Mouse (Mus musculus): ENCODE results near the gene Gm10272.
"Not testable (repeated sequence)": the region's sequence is repeated elsewhere in the genome, so short reads cannot be mapped to it uniquely, and the experiment has no call there.

Gm10272 gene

DNA sequence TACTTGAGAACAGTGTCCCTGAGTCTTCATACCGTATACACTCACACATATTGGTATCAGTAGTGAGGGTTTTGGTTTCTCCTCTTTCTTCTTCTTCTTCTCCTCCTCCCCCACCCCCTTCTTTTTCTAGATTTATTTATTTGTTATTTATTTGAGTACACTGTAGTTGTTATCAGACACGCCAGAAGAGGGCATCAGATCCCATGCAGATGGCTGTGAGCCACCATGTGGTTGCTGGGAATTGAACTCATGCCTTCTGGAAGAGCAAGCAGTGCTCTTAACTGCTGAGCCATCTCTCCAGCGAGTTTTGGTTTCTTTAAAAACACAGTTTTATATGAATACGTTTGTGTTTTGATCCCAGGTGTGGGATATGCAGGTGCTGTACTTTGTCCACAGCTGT is 21.9 kb downstream of the Gm10272 start:
- no peak for DNase-seq (ENCODE audit: low read depth, low spot score)

DNA sequence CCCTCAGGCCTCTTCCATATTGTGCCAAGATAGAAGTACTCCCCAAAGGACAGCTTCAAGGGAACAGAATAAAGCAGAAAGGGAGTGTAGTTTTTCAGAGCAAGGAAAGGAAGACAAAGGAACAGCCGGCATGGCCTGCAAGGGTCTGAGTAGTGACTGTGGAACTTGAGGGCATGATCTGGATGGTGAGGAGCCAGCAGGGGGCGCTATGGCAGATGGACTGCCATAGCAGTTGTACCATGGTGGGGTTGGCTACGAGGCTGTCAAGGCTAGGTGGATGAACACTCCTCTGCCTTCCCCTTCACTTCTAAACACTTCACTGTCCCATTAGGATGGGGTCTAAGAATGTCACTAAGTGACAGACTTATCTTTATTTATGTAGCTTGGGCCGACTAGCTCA is 22.8 kb downstream of the Gm10272 start:
- DNase-seq (ENCODE audit: low read depth, low spot score): no peak

DNA sequence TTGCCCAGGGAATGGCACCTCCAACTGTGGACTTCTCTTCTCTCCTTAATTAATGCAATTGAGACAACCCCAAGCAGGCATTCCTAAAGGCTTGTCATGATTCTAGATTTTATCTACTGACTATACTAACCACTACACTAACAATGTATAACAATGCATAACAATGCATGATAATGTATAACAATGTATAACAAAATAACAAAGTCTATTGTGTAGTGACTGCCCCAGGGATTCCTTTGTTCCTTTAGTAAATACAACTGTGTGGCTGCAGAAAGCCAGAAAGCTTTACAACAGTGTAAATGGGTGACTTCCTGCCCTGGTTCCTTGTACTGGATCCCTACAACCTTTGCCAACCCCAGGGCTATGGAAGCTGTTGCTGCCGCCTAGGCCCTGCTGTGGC is 29.5 kb downstream of the Gm10272 start:
- no peak for DNase-seq (ENCODE audit: low read depth, low spot score)

DNA sequence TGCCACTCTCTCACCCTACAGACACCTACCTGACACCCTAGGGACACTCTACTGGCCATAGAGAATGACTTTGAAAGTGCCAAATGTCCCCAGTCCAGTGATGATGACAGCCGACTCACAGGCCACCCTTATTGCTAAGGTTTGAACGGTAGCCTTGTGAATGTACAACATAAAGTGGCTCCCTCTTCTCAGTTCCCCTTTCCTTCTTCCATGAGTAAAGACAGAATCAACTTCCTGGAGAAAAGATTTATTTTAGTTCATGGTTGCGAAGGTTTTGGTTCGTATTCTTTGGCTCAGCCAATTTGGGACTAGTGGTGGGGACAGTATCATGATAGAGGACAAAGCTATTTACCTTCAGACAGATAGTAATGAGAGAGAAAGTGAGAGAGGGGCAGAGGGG is 32.5 kb downstream of the Gm10272 start:
- no peak for DNase-seq (ENCODE audit: low read depth, low spot score)

DNA sequence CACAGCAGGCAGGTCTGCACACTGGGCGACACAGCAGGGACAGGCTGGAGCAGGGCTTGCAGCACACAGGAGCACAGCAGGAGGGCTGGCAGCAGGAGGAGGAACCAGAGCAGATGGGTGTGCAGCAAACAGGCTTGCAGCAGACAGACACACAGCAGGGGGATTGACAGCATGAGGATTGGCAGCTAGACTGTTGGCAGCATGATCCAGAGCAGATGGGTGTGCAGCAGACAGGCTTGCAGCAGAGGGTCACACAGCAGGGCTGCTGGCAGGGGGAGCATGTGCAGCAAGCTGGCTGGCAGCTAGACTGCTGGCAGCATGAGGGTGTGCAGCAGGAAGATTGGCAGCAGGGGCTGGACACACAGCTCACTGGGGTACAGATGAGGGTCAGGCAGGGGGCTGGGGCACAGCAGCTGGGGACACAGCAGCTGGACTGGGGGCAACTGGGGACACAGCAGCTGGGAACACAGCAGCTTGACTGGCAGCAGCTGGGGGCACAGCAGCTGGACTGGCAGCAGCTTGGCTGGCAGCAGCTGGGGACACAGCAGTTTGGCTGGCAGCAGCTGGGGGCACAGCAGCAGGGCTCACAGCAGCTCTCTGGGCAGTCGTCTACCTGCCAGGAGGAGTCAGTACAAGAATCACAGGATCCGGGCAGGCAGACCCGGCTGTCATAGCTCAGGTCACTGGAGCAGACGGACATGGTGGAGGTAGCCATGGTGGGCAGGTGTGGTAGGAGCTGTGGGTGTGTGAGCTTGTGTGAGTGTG is 35.7 kb downstream of the Gm10272 start, which contains the start of gene Gm18596:
TSS of gene Gm18596 (minus strand) at position 715 of the 765 bp plus-strand sequence.
- DNase-seq (ENCODE audit: low read depth, low spot score): not testable (repeated sequence)

DNA sequence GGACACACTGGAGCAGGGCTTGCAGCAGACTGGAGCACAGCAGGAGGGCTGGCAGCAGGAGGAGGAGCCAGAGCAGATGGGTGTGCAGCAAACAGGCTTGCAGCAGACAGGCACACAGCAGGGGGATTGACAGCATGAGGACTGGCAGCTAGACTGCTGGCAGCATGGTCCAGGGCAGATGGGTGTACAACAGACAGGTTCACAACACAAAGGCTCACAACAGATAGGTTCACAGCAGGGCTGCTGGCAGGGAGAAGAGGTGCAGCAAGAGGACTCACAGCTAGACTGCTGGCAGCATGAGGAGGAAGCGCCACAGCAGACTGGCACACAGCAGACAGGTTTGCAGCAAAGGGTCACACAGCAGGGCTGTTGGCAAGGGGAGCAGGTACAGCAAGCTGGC is 44.3 kb downstream of the Gm10272 start:
- not testable (repeated sequence) for DNase-seq (ENCODE audit: low read depth, low spot score)

DNA sequence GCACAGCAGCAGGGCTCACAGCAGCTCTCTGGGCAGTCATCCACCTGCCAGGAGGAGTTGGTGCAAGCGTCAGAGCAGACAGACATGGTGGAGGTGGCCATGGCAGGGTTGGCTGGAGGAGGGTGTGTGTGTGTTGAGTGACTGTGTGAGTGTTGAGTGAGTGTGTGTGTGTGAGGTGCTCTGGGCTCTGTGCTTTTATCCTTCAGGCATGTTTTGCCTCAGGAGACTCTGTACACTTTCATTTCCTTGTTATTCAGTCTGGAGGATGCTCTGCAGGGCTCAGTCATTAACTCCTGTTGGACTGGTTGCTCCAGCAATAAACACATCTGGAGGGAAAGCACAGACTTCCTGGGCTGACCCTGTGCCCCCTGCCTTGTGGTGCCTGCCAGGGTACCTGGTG is 44.8 kb downstream of the Gm10272 start, which contains the start of gene Gm9736:
TSS of gene Gm9736 (minus strand) at position 101 of the 400 bp plus-strand sequence.
- DNase-seq (ENCODE audit: low read depth, low spot score): not testable (repeated sequence)

DNA sequence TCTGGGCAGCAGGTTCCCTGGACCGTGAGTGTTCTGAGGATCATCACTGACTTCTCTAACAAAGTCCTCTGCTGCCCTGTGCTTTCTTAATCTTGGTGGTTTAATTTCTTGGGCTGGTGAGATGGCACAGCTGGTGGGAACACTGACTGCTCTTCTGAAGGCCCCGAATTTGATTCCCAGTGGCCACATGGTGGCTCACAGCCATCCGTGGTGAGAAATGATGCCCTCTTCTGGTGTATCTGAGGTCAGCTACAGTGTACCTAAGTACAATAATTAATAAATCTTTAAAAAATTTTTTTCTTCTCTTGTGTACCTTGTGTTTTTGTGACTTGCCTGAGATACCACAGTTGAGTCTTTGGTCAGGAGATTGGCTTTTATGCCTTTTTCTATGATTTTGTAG is 45.9 kb downstream of the Gm10272 start:
- DNase-seq (ENCODE audit: low read depth, low spot score): not testable (repeated sequence)

DNA sequence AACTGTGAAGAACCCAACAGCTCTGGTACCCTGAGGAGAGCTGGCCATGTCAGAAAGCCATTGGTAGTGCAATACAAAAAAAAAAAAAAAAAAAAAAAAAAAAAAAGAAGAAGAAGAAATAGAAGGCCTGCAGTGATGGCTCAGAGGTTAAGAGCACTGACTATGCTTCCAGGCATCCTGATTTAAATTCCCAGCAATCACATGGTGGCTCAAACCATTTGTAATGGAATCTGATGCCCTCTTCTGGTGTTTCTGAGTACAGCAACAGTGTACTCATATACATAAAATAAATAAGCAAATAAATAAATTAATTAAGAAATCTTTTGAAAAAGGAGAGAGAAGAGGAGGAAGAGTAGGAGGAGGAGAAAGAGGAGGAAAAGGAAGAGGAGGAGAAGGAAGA is 47.0 kb downstream of the Gm10272 start:
- DNase-seq (ENCODE audit: low read depth, low spot score): no peak

Measured in forelimb bud, embryonic 11.5 days (tissue).